Mouse (Mus musculus): ENCODE data around the gene Actg2. TPM values are rescaled to one million over a fixed set of nuclear protein-coding genes. Genes with fewer than 3 reads are reported as not detected.

Actg2 gene
- polyA plus RNA-seq, 1 experiment from 2014 or later: 1,372 TPM

Other genes with a start within 250 kb of the Actg2 start
- 32.4 and 34.3 TPM in 2 replicates for gene Mthfd2, start 210.4 kb downstream of the Actg2 start, polyA plus RNA-seq (2014; fragmentation: Nextera tagmentation; extraction: Ambion mirVana)
- 78.5 and 81.2 TPM in 2 replicates for gene Mob1a, start 210.2 kb downstream of the Actg2 start, polyA plus RNA-seq (2014; fragmentation: Nextera tagmentation; extraction: Ambion mirVana)
- 118 and 123 TPM in 2 replicates for gene Bola3, start 187.1 kb downstream of the Actg2 start, polyA plus RNA-seq (2014; fragmentation: Nextera tagmentation; extraction: Ambion mirVana)
- 43.7 and 49.2 TPM in 2 replicates for gene Tet3, start 77.2 kb downstream of the Actg2 start, polyA plus RNA-seq (2014; fragmentation: Nextera tagmentation; extraction: Ambion mirVana)
- 81.3 and 95.0 TPM in 2 replicates for gene Dguok, start 29.3 kb downstream of the Actg2 start, polyA plus RNA-seq (2014; fragmentation: Nextera tagmentation; extraction: Ambion mirVana)
- gene Stambp, start 36.5 kb upstream of the Actg2 start, polyA plus RNA-seq (2014; fragmentation: Nextera tagmentation; extraction: Ambion mirVana): 28.0 and 28.3 TPM in 2 replicates
- gene Clec4f, start 119.9 kb upstream of the Actg2 start, polyA plus RNA-seq (2014; fragmentation: Nextera tagmentation; extraction: Ambion mirVana): not detected in 2 replicates
- not detected in 2 replicates for gene Cd207, start 141.6 kb upstream of the Actg2 start, polyA plus RNA-seq (2014; fragmentation: Nextera tagmentation; extraction: Ambion mirVana)
- gene Vax2, start 175.0 kb upstream of the Actg2 start, polyA plus RNA-seq (2014; fragmentation: Nextera tagmentation; extraction: Ambion mirVana): not detected in 2 replicates
- gene Atp6v1b1, start 206.7 kb upstream of the Actg2 start, polyA plus RNA-seq (2014; fragmentation: Nextera tagmentation; extraction: Ambion mirVana): 0.42 and 0.45 TPM in 2 replicates
- 0.20 TPM in 1 of 2 replicates, not detected in the other for gene Ankrd53, start 226.4 kb upstream of the Actg2 start, polyA plus RNA-seq (2014; fragmentation: Nextera tagmentation; extraction: Ambion mirVana)
- gene Tex261, start 239.5 kb upstream of the Actg2 start, polyA plus RNA-seq (2014; fragmentation: Nextera tagmentation; extraction: Ambion mirVana): 68.1 and 75.4 TPM in 2 replicates